Mouse (Mus musculus): Measurements from ENCODE around the gene Taco1. TPM values are rescaled to one million over a fixed set of nuclear protein-coding genes. Genes with fewer than 3 reads are reported as not detected.
"Not testable (repeated sequence)": the region's sequence is repeated elsewhere in the genome, so short reads cannot be mapped to it uniquely, and the experiment has no call there.

Taco1 gene
- polyA plus RNA-seq, 1 experiment from 2014 or later, result 11.7 TPM

DNA sequence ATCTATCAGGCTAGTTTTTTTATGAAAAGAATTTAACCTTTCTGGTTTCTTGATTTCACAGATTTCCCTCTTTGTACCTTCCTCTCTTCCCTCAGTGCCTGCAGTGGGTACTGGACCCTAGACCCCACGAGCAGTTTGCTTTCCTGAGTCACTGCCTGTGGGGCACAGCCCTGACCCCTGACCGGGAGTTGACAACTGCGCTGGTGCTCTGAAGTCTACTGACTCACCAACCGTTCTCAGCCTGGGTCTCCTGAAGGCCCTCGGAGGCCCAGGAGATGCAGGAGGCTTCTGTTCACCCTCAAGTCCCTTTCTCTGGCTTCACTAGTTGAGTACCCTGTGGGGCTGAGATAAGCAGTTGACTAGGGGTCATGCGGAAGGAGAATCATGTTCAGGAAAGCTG lies 10.5 kb upstream of the Taco1 start:
- no peak overlapping the region for H3K9ac ChIP-seq (ENCODE audit: low read depth, low read length)
- H3K27me3 ChIP-seq (ENCODE audit: control insufficient read depth, insufficient read depth, low read length), result no peaks in the 10 kb centered on the region
- no peaks in the 10 kb centered on the region for H3K9me3 ChIP-seq (ENCODE audit: control insufficient read depth, low read length)
- H3K4me3 ChIP-seq (ENCODE audit: low read depth, low read length), result no peak overlapping the region
- H3K27ac ChIP-seq (ENCODE audit: low read depth, low read length), result no peak overlapping the region
- H3K4me1 ChIP-seq (replicated peaks; ENCODE audit: control insufficient read depth, insufficient read depth, low read length), result no peaks in the 10 kb centered on the region
- peaks cover 16% of the 10 kb centered on the region for H3K36me3 ChIP-seq (ENCODE audit: control insufficient read depth, insufficient read depth, low read length)
- ATAC-seq (ENCODE audit: low FRiP score) (no peak), DNase-seq (ENCODE audit: low spot score) (no peak)
- H3K4me2 ChIP-seq (replicated peaks; ENCODE audit: low read depth, low read length), result no peak overlapping the region
- WGBS, result 93% methylated on average over 6 of the region's 6 CpGs

DNA sequence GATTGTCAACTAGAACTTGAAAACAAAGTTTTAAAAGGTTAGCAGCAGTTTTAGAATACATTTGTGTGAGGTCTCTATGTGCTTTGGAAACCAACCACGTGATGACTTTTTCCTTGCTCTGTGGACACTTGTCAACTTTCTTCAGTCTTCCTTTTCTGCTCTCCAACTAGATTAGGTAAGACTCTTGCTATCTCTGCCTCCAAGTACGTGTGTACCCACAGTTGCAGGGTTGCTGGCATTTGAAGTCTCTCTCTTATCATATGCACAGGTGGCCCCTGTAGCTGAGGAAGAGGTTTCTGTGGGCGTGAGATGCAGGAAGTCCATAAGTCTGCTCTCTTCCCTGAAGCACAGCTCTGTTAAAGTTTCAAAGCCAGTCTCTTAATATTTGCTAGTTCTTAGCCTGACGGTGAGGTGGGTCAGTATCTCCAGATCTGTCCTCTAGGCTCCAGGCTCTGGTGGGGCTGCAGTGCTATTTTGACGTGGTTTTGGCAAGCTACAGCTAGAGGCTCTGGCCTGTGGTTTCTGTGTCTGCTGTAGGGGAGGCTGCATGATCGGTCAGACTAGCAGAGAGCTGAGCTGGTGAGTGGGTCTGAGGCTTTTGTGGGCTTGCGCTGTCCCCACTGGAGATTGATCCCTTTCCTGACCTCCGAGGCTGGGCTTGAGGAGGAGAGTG lies 8.9 kb upstream of the Taco1 start:
- 91% methylated on average over 8 of the region's 8 CpGs for WGBS
- no peak overlapping the region for H3K27ac ChIP-seq (ENCODE audit: low read depth, low read length)
- H3K4me3 ChIP-seq (ENCODE audit: low read depth, low read length), result no peak overlapping the region
- H3K9me3 ChIP-seq (ENCODE audit: control insufficient read depth, low read length), result no peaks in the 10 kb centered on the region
- H3K4me2 ChIP-seq (replicated peaks; ENCODE audit: low read depth, low read length), result no peak overlapping the region
- no peak overlapping the region for H3K9ac ChIP-seq (ENCODE audit: low read depth, low read length)
- peaks cover 16% of the 10 kb centered on the region for H3K36me3 ChIP-seq (ENCODE audit: control insufficient read depth, insufficient read depth, low read length)
- DNase-seq (ENCODE audit: low spot score) (no peak), ATAC-seq (ENCODE audit: low FRiP score) (no peak)
- no peaks in the 10 kb centered on the region for H3K4me1 ChIP-seq (replicated peaks; ENCODE audit: control insufficient read depth, insufficient read depth, low read length)
- H3K27me3 ChIP-seq (ENCODE audit: control insufficient read depth, insufficient read depth, low read length), result no peaks in the 10 kb centered on the region

DNA sequence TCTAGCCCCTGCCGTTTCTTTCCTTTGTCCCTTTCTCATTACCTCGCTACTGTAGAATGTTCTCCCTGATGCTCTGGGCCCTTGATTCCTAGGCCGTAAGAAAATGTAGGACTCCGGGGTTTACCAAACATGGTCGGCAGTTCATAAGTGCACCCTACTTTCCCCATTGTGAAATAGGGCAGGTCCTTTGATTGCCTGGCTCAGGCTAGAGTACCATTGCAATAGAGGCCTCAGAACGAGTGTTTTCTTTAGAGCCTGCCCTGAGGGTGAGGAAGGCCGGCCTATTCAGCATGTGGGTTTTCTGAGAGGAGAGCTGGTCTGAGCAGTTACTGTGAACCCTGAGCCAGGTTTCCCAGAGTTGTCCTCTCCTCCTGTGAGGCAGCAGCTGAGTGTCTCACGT lies 7.8 kb upstream of the Taco1 start:
- H3K27ac ChIP-seq (ENCODE audit: low read depth, low read length), result no peak overlapping the region
- H3K9me3 ChIP-seq (ENCODE audit: control insufficient read depth, low read length), result no peaks in the 10 kb centered on the region
- H3K4me1 ChIP-seq (replicated peaks; ENCODE audit: control insufficient read depth, insufficient read depth, low read length), result no peaks in the 10 kb centered on the region
- peaks cover 16% of the 10 kb centered on the region for H3K36me3 ChIP-seq (ENCODE audit: control insufficient read depth, insufficient read depth, low read length)
- WGBS, result 89% methylated on average over 8 of the region's 8 CpGs
- H3K9ac ChIP-seq (ENCODE audit: low read depth, low read length), result no peak overlapping the region
- no peak for DNase-seq (ENCODE audit: low spot score)
- ATAC-seq (ENCODE audit: low FRiP score), result no peak
- no peak overlapping the region for H3K4me3 ChIP-seq (ENCODE audit: low read depth, low read length)
- H3K4me2 ChIP-seq (replicated peaks; ENCODE audit: low read depth, low read length), result no peak overlapping the region
- no peaks in the 10 kb centered on the region for H3K27me3 ChIP-seq (ENCODE audit: control insufficient read depth, insufficient read depth, low read length)

DNA sequence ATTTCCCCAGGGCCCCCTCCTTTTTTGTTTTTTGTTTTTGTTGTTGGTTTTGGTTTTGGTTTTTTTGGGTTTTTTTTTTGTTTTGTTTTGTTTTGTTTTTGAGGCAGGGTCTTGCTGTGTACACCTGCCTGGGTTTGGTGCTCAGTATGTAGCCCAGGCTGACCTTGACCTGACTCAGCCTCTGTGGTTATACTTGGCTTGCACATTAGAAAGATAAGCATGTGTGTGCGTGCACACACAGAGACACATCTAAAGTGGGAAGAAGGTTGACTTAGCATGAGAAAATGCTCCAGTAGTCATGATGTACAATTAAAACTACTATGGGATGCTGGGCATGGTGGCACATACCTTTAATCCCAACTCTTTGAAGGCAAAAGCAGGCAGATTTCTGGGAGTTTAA lies 5.3 kb upstream of the Taco1 start:
- Histone ChIP-seq H3K4me3 (ENCODE audit: low read depth, low read length) (no peak overlapping the region), H3K4me1 (replicated peaks; ENCODE audit: control insufficient read depth, insufficient read depth, low read length) (no peaks in the 10 kb centered on the region), H3K9ac (ENCODE audit: low read depth, low read length) (no peak overlapping the region), H3K27me3 (ENCODE audit: control insufficient read depth, insufficient read depth, low read length) (no peaks in the 10 kb centered on the region), H3K27ac (ENCODE audit: low read depth, low read length) (no peak overlapping the region), H3K36me3 (ENCODE audit: control insufficient read depth, insufficient read depth, low read length) (peaks cover 8% of the 10 kb centered on the region; the same call in 1 of the 2 replicates), H3K9me3 (ENCODE audit: control insufficient read depth, low read length) (no peaks in the 10 kb centered on the region), H3K4me2 (replicated peaks; ENCODE audit: low read depth, low read length) (no peak overlapping the region)
- no peak for ATAC-seq (ENCODE audit: low FRiP score)
- 100% methylated on average over 1 of the region's 1 CpGs for WGBS
- DNase-seq (ENCODE audit: low spot score), result no peak

DNA sequence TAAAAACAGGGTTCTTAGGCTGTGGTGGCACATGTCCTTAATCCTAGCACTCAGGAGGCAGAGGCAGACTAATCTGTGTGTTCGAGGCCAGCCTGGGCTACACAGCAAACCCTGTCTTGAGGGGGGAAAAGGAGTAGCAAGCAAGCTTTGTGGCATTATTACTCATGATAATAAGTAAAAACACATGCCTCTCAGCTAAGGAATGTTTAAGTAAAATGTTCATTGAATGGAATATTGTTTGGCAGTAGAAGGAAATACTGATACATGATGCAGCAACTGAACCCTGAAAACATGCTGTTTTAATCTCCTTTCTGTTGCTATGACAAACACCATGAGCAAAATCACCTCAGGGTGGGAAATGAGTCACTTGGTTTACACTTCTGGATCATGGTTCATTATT lies 4.5 kb upstream of the Taco1 start:
- H3K27ac ChIP-seq (ENCODE audit: low read depth, low read length), result no peak overlapping the region
- H3K36me3 ChIP-seq (ENCODE audit: control insufficient read depth, insufficient read depth, low read length), result peaks cover 8% of the 10 kb centered on the region; the same call in 1 of the 2 replicates
- no peak overlapping the region for H3K9ac ChIP-seq (ENCODE audit: low read depth, low read length)
- no peak for DNase-seq (ENCODE audit: low spot score)
- ATAC-seq (ENCODE audit: low FRiP score), result no peak
- H3K4me1 ChIP-seq (replicated peaks; ENCODE audit: control insufficient read depth, insufficient read depth, low read length), result no peaks in the 10 kb centered on the region
- 79% methylated on average over 1 of the region's 1 CpGs for WGBS
- no peak overlapping the region for H3K4me2 ChIP-seq (replicated peaks; ENCODE audit: low read depth, low read length)
- no peak overlapping the region for H3K4me3 ChIP-seq (ENCODE audit: low read depth, low read length)
- no peaks in the 10 kb centered on the region for H3K9me3 ChIP-seq (ENCODE audit: control insufficient read depth, low read length)
- no peaks in the 10 kb centered on the region for H3K27me3 ChIP-seq (ENCODE audit: control insufficient read depth, insufficient read depth, low read length)

DNA sequence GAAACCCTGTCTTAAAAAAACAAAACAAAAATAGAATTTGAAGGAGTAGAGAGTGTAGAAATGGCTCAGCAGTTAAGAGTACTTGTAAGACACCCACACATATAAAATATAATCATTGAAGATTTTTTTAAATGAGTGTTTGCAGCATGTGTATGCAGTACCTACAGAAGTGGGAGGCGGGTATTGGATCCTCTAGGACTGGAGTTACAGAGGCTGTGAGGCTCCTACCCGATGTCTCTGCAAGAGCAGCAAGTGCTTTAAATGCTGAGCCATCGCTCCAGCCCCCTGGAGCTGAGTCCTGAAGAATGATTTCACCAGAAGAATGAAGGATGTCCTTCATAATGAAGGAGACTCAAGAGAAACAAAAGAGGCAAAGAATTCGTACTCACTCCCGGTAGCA lies 2.1 kb upstream of the Taco1 start:
- no peaks in the 10 kb centered on the region for H3K4me1 ChIP-seq (replicated peaks; ENCODE audit: control insufficient read depth, insufficient read depth, low read length)
- DNase-seq (ENCODE audit: low spot score), result no peak
- WGBS, result 76% methylated on average over 5 of the region's 5 CpGs
- H3K9me3 ChIP-seq (ENCODE audit: control insufficient read depth, low read length), result no peaks in the 10 kb centered on the region
- ATAC-seq (ENCODE audit: low FRiP score), result no peak
- H3K27me3 ChIP-seq (ENCODE audit: control insufficient read depth, insufficient read depth, low read length), result no peaks in the 10 kb centered on the region
- no peak overlapping the region for H3K4me2 ChIP-seq (replicated peaks; ENCODE audit: low read depth, low read length)
- no peak overlapping the region for H3K9ac ChIP-seq (ENCODE audit: low read depth, low read length)
- no peaks in the 10 kb centered on the region for H3K36me3 ChIP-seq (ENCODE audit: control insufficient read depth, insufficient read depth, low read length)
- H3K4me3 ChIP-seq (ENCODE audit: low read depth, low read length), result no peak overlapping the region
- no peak overlapping the region for H3K27ac ChIP-seq (ENCODE audit: low read depth, low read length)

DNA sequence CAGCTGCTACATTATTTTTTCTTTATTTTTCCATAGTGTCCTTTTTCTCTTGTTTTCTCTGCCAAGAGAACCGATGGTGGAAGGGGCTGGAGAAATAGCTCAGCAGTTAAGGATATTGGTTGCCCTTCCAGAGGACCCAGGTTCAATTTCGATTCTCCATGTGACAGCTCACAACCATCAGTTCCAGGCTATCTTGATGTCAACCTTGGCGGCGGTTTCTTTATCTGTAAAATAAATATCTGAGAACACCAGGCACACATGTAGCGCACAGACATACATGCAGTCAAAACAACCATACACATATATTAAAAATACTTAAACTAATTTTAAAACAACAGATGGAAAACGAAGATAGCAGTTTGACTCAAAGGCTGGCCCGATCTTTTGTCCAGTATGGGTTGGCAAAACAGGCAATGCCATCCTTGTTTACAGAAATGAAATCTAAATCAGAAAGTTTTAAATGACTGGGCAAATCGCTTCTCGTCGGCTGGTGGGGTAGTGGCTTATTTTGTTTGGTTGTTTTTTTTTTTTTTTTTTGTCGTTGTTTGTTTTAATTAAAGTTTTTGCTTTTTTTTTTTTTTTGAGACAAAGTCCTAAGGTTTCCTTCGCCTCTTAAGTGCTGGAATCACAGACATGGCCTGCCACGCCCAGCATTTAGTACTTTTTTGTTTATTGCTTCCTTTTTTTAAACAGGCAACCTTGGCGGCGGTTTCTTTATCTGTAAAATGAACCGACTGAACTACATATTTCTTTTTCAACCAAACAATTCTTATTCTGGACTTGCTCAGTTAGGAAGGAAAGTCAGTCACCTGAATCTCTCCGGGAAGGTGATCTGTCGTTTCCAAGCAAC lies 563 bp upstream of the Taco1 start:
- peak overlapping the region; percentile 86 for H3K4me3 ChIP-seq (ENCODE audit: low read depth, low read length)
- ATAC-seq (ENCODE audit: low FRiP score) (no peak), DNase-seq (ENCODE audit: low spot score) (no peak)
- no peaks in the 10 kb centered on the region for H3K4me1 ChIP-seq (replicated peaks; ENCODE audit: control insufficient read depth, insufficient read depth, low read length)
- 48% methylated on average over 18 of the region's 18 CpGs for WGBS
- peak overlapping the region; percentile 92 for H3K9ac ChIP-seq (ENCODE audit: low read depth, low read length)
- H3K27ac ChIP-seq (ENCODE audit: low read depth, low read length), result no peak overlapping the region
- H3K36me3 ChIP-seq (ENCODE audit: control insufficient read depth, insufficient read depth, low read length), result no peaks in the 10 kb centered on the region
- H3K27me3 ChIP-seq (ENCODE audit: control insufficient read depth, insufficient read depth, low read length), result no peaks in the 10 kb centered on the region
- peak overlapping the region; percentile 78; the same call in 1 of the 2 replicates for H3K4me2 ChIP-seq (replicated peaks; ENCODE audit: low read depth, low read length)
- no peaks in the 10 kb centered on the region for H3K9me3 ChIP-seq (ENCODE audit: control insufficient read depth, low read length)

DNA sequence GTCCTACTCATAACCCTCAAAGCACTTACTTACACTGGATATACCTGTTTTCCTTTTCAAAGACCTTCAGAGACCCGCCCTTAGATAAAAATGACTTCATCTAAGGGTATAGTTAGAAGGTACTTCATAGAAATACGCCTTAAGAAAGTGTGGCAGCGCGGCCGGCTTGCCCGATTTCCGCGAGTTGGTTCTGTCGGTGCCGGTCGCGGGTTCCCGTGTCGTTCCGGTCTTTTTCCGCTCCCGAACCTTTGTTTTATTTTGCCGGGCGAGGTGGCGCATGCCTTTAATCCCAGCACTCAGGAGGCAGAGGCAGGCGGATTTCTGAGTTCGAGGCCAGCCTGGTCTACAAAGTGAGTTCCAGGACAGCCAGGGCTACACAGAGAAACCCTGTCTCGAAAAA lies 755 bp downstream of the Taco1 start:
- peak overlapping the region; percentile 78 for H3K4me2 ChIP-seq (replicated peaks; ENCODE audit: low read depth, low read length)
- 18% methylated on average over 23 of the region's 23 CpGs for WGBS
- not testable (repeated sequence) for H3K27me3 ChIP-seq (ENCODE audit: control insufficient read depth, insufficient read depth, low read length); H3K9me3 ChIP-seq (ENCODE audit: control insufficient read depth, low read length); H3K36me3 ChIP-seq (ENCODE audit: control insufficient read depth, insufficient read depth, low read length); H3K27ac ChIP-seq (ENCODE audit: low read depth, low read length); ATAC-seq (ENCODE audit: low FRiP score); H3K4me1 ChIP-seq (replicated peaks; ENCODE audit: control insufficient read depth, insufficient read depth, low read length)
- peak overlapping the region; percentile 86 for H3K4me3 ChIP-seq (ENCODE audit: low read depth, low read length)
- H3K9ac ChIP-seq (ENCODE audit: low read depth, low read length), result peak overlapping the region; percentile 92
- peak; percentile 92 for DNase-seq (ENCODE audit: low spot score)

DNA sequence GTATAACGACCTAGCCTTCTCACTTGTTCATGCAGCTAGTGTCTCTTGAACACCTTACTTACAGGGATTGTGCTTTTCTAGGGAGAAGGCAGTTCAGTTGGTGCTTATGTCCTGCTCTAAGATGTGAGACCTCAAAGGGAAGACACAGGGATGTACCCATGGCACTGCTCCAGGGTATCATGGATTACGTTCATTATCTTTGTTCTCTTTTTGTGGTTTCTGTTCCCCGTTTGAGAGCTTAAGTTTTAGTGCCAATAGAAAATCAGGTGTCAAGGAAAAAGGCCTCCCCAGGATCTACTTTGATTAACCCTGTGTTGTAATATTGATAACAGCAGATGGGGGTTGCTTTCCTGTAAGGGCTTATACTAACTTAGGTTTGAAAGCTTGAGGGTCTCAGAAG lies 7.9 kb downstream of the Taco1 start:
- no peak overlapping the region for H3K9ac ChIP-seq (ENCODE audit: low read depth, low read length)
- H3K9me3 ChIP-seq (ENCODE audit: control insufficient read depth, low read length), result no peaks in the 10 kb centered on the region
- whole genome bisulfite sequencing, result 86% methylated on average over 3 of the region's 3 CpGs
- no peak overlapping the region for H3K4me3 ChIP-seq (ENCODE audit: low read depth, low read length)
- DNase-seq (ENCODE audit: low spot score) (no peak), ATAC-seq (ENCODE audit: low FRiP score) (no peak)
- no peaks in the 10 kb centered on the region for H3K36me3 ChIP-seq (ENCODE audit: control insufficient read depth, insufficient read depth, low read length)
- no peak overlapping the region for H3K27ac ChIP-seq (ENCODE audit: low read depth, low read length)
- no peaks in the 10 kb centered on the region for H3K27me3 ChIP-seq (ENCODE audit: control insufficient read depth, insufficient read depth, low read length)
- no peaks in the 10 kb centered on the region for H3K4me1 ChIP-seq (replicated peaks; ENCODE audit: control insufficient read depth, insufficient read depth, low read length)
- H3K4me2 ChIP-seq (replicated peaks; ENCODE audit: low read depth, low read length), result no peak overlapping the region

Measured in hindbrain, embryonic 11.5 days (tissue).